Mouse (Mus musculus) bone marrow, adult 2 months (tissue): ENCODE data around the gene Pfkfb4. TPM values are rescaled to one million over a fixed set of nuclear protein-coding genes. Genes with fewer than 3 reads are reported as not detected.

Experiments used
- H3K27ac ChIP-seq: fragments of 200-500 bp; 2 replicates; pipeline ENCODE4 v1.5.1; 2012; ENCODE audit warnings: low read depth, mild to moderate bottlenecking, control low read depth, inconsistent platforms, low read length; ENCODE audit not compliant: control insufficient read depth, poor library complexity, insufficient read depth
- H3K4me1 ChIP-seq: fragments of 200-500 bp; 2 replicates; pipeline ENCODE4 v1.6.1; 2011; ENCODE audit warnings: low read length; ENCODE audit not compliant: control insufficient read depth, insufficient read depth
- H3K4me3 ChIP-seq: fragments of 200-500 bp; replicated peaks from 2 replicates; pipeline ENCODE3; 2011; ENCODE audit warnings: mild to moderate bottlenecking, low read depth, low read length, control low read depth; ENCODE audit not compliant: control insufficient read depth
- CTCF ChIP-seq: fragments of 200-500 bp; IDR thresholded peaks from 2 replicates; pipeline ENCODE4 v1.5.1; 2011; ENCODE audit warnings: low read length, control low read depth; ENCODE audit not compliant: control insufficient read depth, insufficient read depth
- POLR2A ChIP-seq: fragments of 200-500 bp; IDR thresholded peaks from 2 replicates; pipeline ENCODE4 v1.6.1; 2011; ENCODE audit warnings: low read depth, mild to moderate bottlenecking, control low read depth, low read length, borderline replicate concordance; ENCODE audit not compliant: control insufficient read depth
- WGBS: fragments of 180-500 bp; shearing (Covaris S2); methylation state at CpG from one replicate; pipeline ENCODE4 v1.1.7; 2018; 5-methylcytosine and 5-hydroxymethylcytosine counted together
- polyA plus RNA-seq: library from polyadenylated mRNA; stranded (reverse); fragments of >200 nt; gene quantifications from 2 replicates; pipeline ENCODE4 v1.2.4, GENCODE M21; 2011; ENCODE audit warnings: low replicate concordance; ENCODE audit not compliant: missing spikeins, insufficient read depth, insufficient read length

Gene Pfkfb4
- polyA plus RNA-seq, 1 experiment = 35.2 TPM

DNA sequence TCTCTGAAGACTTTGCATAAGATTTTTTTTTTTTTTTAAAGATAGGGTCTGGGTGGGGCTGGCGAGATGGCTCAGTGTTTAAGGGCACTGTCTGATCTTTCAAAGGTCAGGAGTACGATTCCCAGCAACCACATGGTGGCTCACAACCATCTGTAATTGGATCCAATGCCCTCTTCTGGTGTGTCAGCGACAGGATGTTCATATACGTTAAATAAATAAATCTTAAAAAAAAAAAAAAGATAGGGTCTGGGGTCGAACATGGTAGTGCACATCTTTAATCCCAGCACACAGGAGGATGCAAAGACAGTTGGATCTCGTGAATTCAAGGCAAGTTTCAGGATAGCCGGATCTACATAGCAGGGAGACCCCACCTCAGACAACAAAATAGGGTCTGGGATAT lies 57.7 kb downstream of the Pfkfb4 start:
- peaks cover 2% of the 10 kb centered on the region for H3K4me1 ChIP-seq
- 71% methylated on average over 7 of the region's 7 CpGs for WGBS
- no peak overlapping the region for H3K27ac ChIP-seq
- no peak for TF ChIP-seq CTCF
- no peak for TF ChIP-seq POLR2A
- no peak overlapping the region for H3K4me3 ChIP-seq

DNA sequence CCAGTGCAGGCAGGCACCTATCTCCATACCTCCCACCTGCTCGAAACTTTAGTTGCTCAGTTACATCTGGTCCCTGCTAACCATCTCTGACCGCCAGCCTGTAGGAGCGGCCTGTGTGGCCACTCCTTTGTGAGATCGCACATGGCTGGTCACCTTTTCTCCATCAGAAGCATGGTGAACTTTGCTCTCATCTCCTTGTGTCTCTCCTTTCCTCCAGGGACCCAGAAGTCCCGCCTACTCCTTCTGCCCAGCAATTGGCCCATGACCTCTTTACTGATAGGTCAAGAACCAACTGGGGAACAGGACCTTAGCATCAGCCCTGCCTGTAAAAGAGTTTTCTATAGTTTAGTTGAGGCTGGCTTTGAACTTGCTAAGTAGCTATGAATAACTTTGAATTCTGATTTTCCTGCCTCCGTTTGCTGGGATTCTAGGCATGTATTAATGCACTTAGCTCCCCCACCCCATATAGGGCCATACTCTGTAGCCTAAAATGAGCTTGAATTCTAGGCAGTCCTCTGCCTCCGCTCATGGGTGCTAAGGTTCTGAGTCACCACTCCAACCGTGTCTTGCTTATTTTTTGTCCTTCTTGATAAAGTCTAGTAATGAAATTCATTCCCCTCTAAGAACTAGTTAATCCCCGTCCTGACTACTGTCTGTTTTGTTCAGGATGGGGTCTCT lies 58.6 kb downstream of the Pfkfb4 start:
- peak overlapping the region; percentile 69 for H3K27ac ChIP-seq
- WGBS = 68% methylated on average over 9 of the region's 9 CpGs
- peaks cover 2% of the 10 kb centered on the region for H3K4me1 ChIP-seq
- TF ChIP-seq POLR2A (no peak), CTCF (no peak)
- H3K4me3 ChIP-seq = no peak overlapping the region

DNA sequence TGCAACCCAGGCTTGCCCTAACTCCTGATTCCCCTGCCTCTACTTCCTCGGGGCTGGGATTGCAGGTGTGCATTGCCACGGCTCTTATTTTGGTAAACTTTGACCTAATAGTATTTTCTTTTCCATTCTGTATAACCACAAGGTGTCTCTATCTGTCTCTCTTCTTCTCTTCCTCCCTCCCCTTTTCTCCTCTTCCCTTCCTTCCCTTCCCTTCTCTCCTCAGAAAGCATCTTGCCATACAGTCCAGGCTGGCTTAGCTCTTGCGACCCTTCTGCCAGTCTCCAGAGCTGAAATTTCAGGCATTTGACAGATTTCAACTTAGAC lies 59.1 kb downstream of the Pfkfb4 start:
- 15% methylated on average over 3 of the region's 3 CpGs for WGBS
- TF ChIP-seq CTCF (no peak), POLR2A (no peak)
- peak overlapping the region; percentile 21 for H3K4me3 ChIP-seq
- H3K4me1 ChIP-seq = peaks cover 5% of the 10 kb centered on the region
- H3K27ac ChIP-seq = peak overlapping the region; percentile 69

DNA sequence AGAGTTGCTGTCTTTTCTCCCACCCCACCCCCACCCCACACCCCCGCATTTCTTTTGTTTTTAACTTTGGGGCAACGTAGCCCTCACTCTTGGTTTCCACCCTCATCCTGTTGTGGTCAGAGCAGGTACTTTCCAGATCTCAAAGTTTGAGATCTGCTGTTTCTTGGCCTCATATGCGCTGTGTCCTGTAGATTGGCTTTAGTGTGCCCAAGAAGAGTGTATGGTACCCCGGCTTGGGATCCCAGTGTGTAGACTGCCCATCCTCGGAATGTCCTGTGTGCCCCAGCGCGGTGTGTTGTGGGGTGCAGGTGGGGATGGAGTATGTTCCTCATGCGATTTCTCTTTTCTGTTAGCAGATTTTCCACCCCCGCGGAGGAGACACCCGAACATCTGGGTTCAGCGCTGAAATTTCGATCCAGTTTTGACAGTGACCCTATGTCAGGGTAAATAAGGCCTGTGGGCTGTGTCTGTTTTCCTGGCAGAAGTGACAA lies 59.5 kb downstream of the Pfkfb4 start:
- WGBS = 9% methylated on average over 13 of the region's 13 CpGs
- Histone ChIP-seq H3K4me3 (peak overlapping the region; percentile 65), H3K27ac (peak overlapping the region; percentile 89), H3K4me1 (peaks cover 5% of the 10 kb centered on the region)
- TF ChIP-seq POLR2A = no peak
- TF ChIP-seq CTCF = no peak

DNA sequence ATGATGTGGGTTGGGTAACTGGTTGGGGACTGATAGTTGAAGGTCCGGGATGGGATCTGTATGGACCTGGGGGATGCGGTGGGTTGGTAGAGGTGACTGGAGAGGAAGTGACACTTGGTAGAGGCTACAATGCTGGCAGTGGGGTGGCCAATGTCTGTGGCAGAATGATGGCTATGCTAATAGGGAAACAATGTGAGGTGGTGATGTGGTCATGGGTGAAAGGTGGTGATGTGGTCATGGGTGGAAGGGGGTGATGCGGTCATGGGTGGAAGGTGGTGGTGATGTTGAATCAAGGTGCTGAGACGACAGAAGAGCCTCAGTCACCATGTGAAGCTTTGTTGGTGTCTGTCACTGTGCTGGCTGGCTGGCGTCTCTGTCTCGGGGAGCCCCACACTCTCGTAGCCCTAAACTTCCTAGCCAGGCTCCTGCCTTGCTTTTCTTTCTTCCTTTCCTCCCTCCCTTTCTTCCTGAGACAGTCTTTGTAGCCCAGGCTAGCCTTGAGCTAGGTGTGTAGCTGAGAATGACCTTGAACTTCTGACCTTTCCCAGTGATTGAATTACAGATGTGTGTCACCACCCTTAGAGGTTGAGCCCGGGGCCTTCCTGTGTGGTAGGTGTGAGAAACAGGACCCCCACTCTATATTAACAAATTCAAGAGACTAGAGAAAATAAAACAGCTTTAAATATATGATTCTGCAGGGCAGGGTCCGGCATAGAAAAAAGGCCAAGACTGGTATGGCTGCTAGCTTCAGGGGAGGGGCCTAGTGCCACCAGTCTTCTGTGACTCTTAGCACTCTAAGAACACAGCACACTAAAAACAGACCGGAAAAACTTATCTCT lies 60.3 kb downstream of the Pfkfb4 start:
- H3K27ac ChIP-seq = peak overlapping the region; percentile 89
- H3K4me3 ChIP-seq = peak overlapping the region; percentile 65
- 55% methylated on average over 10 of the region's 10 CpGs for WGBS
- TF ChIP-seq CTCF (no peak), POLR2A (no peak)
- H3K4me1 ChIP-seq = peaks cover 7% of the 10 kb centered on the region

DNA sequence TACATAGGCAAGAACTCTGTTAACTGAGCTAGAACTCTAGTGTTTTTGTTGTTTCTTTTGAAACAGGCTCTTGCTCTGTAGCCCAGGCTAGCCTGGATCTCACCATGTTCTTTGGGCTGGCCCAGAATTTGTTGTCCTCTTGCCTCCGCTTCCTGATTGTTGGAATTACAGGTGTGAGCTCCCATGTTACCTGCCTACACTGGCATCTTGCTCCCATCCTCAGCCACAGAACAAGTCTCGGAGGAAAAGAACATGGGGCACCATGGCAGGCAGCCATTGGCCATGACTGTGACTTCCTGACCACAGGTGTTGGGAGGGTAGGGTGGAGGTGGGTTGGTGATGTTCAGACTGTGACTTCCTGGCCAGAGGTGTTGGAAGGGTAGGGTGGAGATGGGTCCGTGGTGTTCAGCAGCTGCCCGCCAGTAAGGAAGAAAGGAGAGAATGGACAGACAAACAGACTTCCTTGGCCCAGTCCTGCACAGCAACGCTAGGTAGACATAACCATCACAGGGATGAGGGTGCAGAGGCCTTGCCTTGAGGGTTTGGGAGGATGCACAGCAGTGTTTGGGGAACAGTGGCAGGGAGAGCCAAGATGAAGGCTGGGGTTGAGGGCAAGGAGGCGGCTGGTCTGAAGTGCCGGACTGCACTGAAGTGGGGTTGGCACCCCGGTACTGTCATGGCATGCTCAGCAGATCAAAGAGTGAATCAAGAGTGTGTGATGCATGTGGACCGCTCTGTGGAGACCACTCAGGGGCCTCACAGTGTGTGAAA lies 61.1 kb downstream of the Pfkfb4 start:
- TF ChIP-seq CTCF (no peak), POLR2A (0 out of 2 replicates have a peak, but pooled peaks have one; percentile 24)
- Histone ChIP-seq H3K27ac (peak overlapping the region; percentile 52), H3K4me1 (peaks cover 8% of the 10 kb centered on the region), H3K4me3 (peak overlapping the region; percentile 64)
- 72% methylated on average over 9 of the region's 9 CpGs for WGBS

DNA sequence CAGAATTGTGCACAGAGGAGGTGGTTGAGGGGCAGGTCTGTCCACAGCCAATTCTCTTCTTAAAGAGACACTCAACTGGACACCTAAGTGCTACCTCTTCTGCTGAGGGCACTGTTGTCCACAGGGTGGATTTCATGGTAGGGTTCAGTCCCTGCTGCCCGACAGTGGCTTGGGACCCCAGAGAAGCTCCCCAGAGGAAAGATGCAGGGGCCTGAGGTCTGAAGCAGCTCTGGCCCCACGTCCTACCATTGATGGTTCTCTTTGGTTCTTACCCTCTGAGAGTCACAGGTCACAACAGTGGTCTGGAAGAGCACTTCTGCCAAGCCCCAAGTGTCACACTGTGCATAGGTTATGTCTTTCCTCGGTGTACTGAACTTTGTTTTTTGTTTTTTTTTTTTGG lies 61.8 kb downstream of the Pfkfb4 start:
- WGBS = 77% methylated on average over 3 of the region's 3 CpGs
- H3K4me3 ChIP-seq = peak overlapping the region; percentile 30

DNA sequence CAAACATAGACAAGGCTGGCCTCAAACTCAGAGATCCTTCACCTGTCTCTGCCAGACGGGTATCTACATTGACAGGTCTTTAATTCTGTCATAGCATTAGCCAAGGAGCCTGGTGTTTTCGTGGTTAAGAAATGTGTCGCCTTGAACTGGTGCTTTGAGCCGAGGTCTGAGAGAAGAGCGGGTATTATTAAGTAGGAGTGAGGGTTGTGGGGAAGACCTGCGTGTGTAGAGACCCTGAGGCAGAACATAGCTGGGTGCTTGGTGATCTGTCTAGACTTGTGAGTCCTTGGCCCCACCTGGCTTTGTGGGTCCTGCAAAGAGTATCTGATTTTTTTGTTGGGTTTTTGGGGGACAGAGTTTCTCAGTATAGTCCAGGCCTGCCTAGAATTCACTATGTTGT lies 62.3 kb downstream of the Pfkfb4 start:
- 45% methylated on average over 6 of the region's 6 CpGs for WGBS
- TF ChIP-seq CTCF = no peak
- TF ChIP-seq POLR2A = no peak
- H3K27ac ChIP-seq = no peak overlapping the region
- H3K4me3 ChIP-seq = no peak overlapping the region
- peaks cover 12% of the 10 kb centered on the region for H3K4me1 ChIP-seq

More for the DNA sequence above, 61.8 kb downstream of the Pfkfb4 start:
- H3K27ac ChIP-seq = peak overlapping the region; percentile 2; the same call in 1 of the 2 replicates
- TF ChIP-seq POLR2A (no peak), CTCF (no peak)
- H3K4me1 ChIP-seq = peaks cover 10% of the 10 kb centered on the region
